Mouse (Mus musculus) cortical plate, adult 2 months (tissue): ENCODE data around the gene Eml6.

Source experiments
- CTCF ChIP-seq: fragments of 200-500 bp; IDR thresholded peaks from 2 replicates; pipeline ENCODE4 v1.5.1; 2011; ENCODE audit warnings: mild to moderate bottlenecking, control low read depth, low read length; ENCODE audit not compliant: insufficient read depth; ENCODE audit errors: extremely low read depth
- POLR2A ChIP-seq: fragments of 200-500 bp; IDR thresholded peaks from 2 replicates; pipeline ENCODE4 v1.6.1; 2011; ENCODE audit warnings: mild to moderate bottlenecking, low read length, control low read depth; ENCODE audit not compliant: insufficient read depth; ENCODE audit errors: extremely low read depth

- no peak for TF ChIP-seq CTCF
- no peak for TF ChIP-seq POLR2A
Measured at GRCm38 (mm10) chr11:29795106-29795505, 230.7 kb downstream of the Eml6 start.
